Comparison of ENCODE assay signal across 8 mouse cellular contexts in the genomic region with DNA sequence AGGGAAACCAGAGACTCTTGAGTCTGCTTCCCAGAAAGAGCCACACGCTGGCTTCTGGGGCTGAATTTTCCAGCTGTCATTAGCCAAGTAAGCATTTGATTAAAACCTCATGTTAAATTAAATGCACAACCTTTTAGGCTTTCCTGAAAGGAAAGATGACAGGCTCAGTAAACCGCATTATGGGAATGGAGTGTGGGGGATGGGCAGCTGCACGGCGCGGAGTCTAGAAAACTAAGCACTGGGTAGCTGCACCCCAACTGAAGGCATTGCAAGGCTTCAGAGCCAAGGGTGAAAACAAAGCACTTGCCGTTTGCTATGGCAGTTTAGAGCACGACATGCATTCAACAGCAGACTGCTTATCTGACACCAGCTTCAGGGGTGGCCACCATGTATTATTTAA. TPM values are rescaled to one million over a fixed set of nuclear protein-coding genes. Genes with fewer than 3 reads are reported as not detected.
DNase-seq lines count a peak whose midpoint lies in the region; ATAC-seq lines count a peak whose summit lies in the region.

No protein-coding gene starts in this region.

- ATAC-seq in intestine, embryonic 14.5 days (replicated peaks; ENCODE audit: low FRiP score, low TSS enrichment, low read depth): no peak
- ATAC-seq in neural tube, embryonic 12.5 days (ENCODE audit: low FRiP score, low read depth): no peak

- H3K9ac ChIP-seq in intestine, embryonic 14.5 days (ENCODE audit: low read length): no peak overlapping the region
- peak overlapping the region; percentile 73; the same call in 1 of the 2 replicates for H3K9ac ChIP-seq in neural tube, embryonic 12.5 days

- H3K27me3 ChIP-seq in forebrain, embryonic 10.5 days (ENCODE audit: poor library complexity, severe bottlenecking): peaks cover 56% of the 10 kb centered on the region
- no peaks in the 10 kb centered on the region for H3K27me3 ChIP-seq in intestine, embryonic 14.5 days (replicated peaks; ENCODE audit: control insufficient read depth, insufficient read depth, low read length)
- 0 out of 2 replicates have a peak, but pooled peaks cover 11% of the 10 kb centered on the region for H3K27me3 ChIP-seq in neural tube, embryonic 12.5 days (replicated peaks)

- no peaks in the 10 kb centered on the region for H3K9me3 ChIP-seq in forebrain, embryonic 10.5 days
- H3K9me3 ChIP-seq in intestine, embryonic 14.5 days (ENCODE audit: control insufficient read depth, low read length): no peaks in the 10 kb centered on the region
- no peaks in the 10 kb centered on the region for H3K9me3 ChIP-seq in neural tube, embryonic 12.5 days

- no peak overlapping the region for H3K27ac ChIP-seq in forebrain, embryonic 10.5 days
- H3K27ac ChIP-seq in intestine, embryonic 14.5 days (ENCODE audit: low read depth): no peak overlapping the region
- no peak overlapping the region for H3K27ac ChIP-seq in neural tube, embryonic 12.5 days

- H3K4me2 ChIP-seq in intestine, embryonic 14.5 days (ENCODE audit: low read length): peak overlapping the region; percentile 95
- peak overlapping the region; percentile 96 for H3K4me2 ChIP-seq in neural tube, embryonic 12.5 days (replicated peaks)

- peaks cover 79% of the 10 kb centered on the region for H3K4me1 ChIP-seq in forebrain, embryonic 10.5 days
- H3K4me1 ChIP-seq in intestine, embryonic 14.5 days (replicated peaks; ENCODE audit: control insufficient read depth, insufficient read depth, low read length): peaks cover 29% of the 10 kb centered on the region
- H3K4me1 ChIP-seq in neural tube, embryonic 12.5 days: peaks cover 40% of the 10 kb centered on the region

- intact Hi-C loops in left cerebral cortex, postnatal 4 days (cut with DNase I): loop anchor here (10.0 kb wide), 1 partner anchor 427 kb away; no protein-coding TSS in a partner anchor

- H3K4me3 ChIP-seq in forebrain, embryonic 10.5 days: peak overlapping the region; percentile 75
- peak overlapping the region; percentile 65 for H3K4me3 ChIP-seq in intestine, embryonic 14.5 days (ENCODE audit: low read depth, low read length)
- H3K4me3 ChIP-seq in neural tube, embryonic 12.5 days: peak overlapping the region; percentile 67

- peak; percentile 29 for DNase-seq in left cerebral cortex, postnatal 4 days
- DNase-seq in left cerebral cortex, adult 8-10 months (ENCODE audit: low spot score in 2 of 2): no peak
- DNase-seq in forebrain, embryonic 10.5 days (ENCODE audit: extremely low spot score, low spot score): no peak
- no peak for DNase-seq in intestine, embryonic 14.5 days (ENCODE audit: low spot score)
- DNase-seq in adipocyte (ENCODE audit: low spot score): no peak
- DNase-seq in frontal cortex, postnatal 14 days (ENCODE audit: low spot score in 2 of 2): no peak
- no peak for DNase-seq in urinary bladder, postnatal 25 days (ENCODE audit: low spot score)

- 29% methylated on average over 7 of the region's 7 CpGs for WGBS in forebrain, embryonic 10.5 days
- 35% methylated on average over 7 of the region's 7 CpGs for WGBS in intestine, embryonic 14.5 days
- WGBS in neural tube, embryonic 12.5 days: 43% methylated on average over 7 of the region's 7 CpGs

- no peaks in the 10 kb centered on the region for H3K36me3 ChIP-seq in forebrain, embryonic 10.5 days (replicated peaks)
- no peaks in the 10 kb centered on the region for H3K36me3 ChIP-seq in intestine, embryonic 14.5 days (ENCODE audit: control insufficient read depth, insufficient read depth, low read length)
- H3K36me3 ChIP-seq in neural tube, embryonic 12.5 days: no peaks in the 10 kb centered on the region

RNA-seq across cellular contexts. Expression of a gene that starts 2.1 kb away (rescaled TPM):
- total RNA-seq in left cerebral cortex, postnatal 4 days (2021): 10 to 100 TPM in 1 of 2 experiments, 1 to 10 TPM in 1; 9.5 to 11.9 TPM
- 1 to 10 TPM; 8.2 to 9.0 (median 8.7) TPM for total RNA-seq in left cerebral cortex, adult 8-10 months (2022)
- 11.5 and 12.9 TPM in 2 replicates for polyA plus RNA-seq in forebrain, embryonic 10.5 days (2016; fragmentation: Nextera tagmentation; extraction: Ambion mirVana)
- 4.1 and 4.4 TPM in 2 replicates for polyA plus RNA-seq in intestine, embryonic 14.5 days (2014; fragmentation: Nextera tagmentation; extraction: Ambion mirVana)
- polyA plus RNA-seq in neural tube, embryonic 12.5 days (2016; fragmentation: Nextera tagmentation; extraction: Ambion mirVana): 17.5 and 19.1 TPM in 2 replicates
